Comparison of ENCODE assay signal across 8 mouse cellular contexts in genomic region chr14:23791261-23791691, GRCm38 (mm10).
DNase-seq lines count a peak whose midpoint lies in the region; ATAC-seq and TF ChIP-seq lines count a peak whose summit lies in the region.

No protein-coding gene starts in this region.

- no peak overlapping the region for H3K9ac ChIP-seq in neural tube, embryonic 15.5 days (replicated peaks)

- no peaks in the 10 kb centered on the region for H3K9me3 ChIP-seq in neural tube, embryonic 15.5 days (replicated peaks)

- peaks cover 28% of the 10 kb centered on the region for H3K4me1 ChIP-seq in neural tube, embryonic 15.5 days

- WGBS in neural tube, embryonic 15.5 days, result 52% methylated on average over 13 of the region's 13 CpGs

- no peak for ATAC-seq in neural tube, embryonic 15.5 days (ENCODE audit: low FRiP score)
- peak; percentile 53; the same call in 1 of the 2 replicates for ATAC-seq in cerebellum, adult (ENCODE audit: insufficient number of reproducible peaks, low FRiP score, low TSS enrichment)
- ATAC-seq in erythroid progenitor cell, adult 5-6 weeks (replicated peaks; ENCODE audit: low FRiP score, poor library complexity, severe bottlenecking), result no peak

- peak; percentile 89 for TF ChIP-seq CTCF in layer of hippocampus, adult 2 months (conservative IDR thresholded peaks at IDR 0.05)

- H3K27ac ChIP-seq in neural tube, embryonic 15.5 days (replicated peaks), result no peak overlapping the region
- peak overlapping the region; percentile 21 for H3K27ac ChIP-seq in layer of hippocampus, adult 2 months

- no peak overlapping the region for H3K4me3 ChIP-seq in neural tube, embryonic 15.5 days (replicated peaks)
- no peak overlapping the region for H3K4me3 ChIP-seq in layer of hippocampus, adult 2 months

- no peaks in the 10 kb centered on the region for H3K27me3 ChIP-seq in neural tube, embryonic 15.5 days (replicated peaks)

- DNase-seq in neural tube, embryonic 10.5 days (ENCODE audit: extremely low spot score, low spot score), result peak; percentile 75
- DNase-seq in frontal cortex, postnatal 25 days (ENCODE audit: low spot score in 2 of 2), result peak; percentile 64 to 69
- peak; percentile 79 to 88 for DNase-seq in layer of hippocampus, adult 2 months (ENCODE audit: low spot score in 2 of 2)
- peak; percentile 76 for DNase-seq in lung, postnatal 10 days
- DNase-seq in testis, postnatal 10 days (ENCODE audit: low spot score), result peak; percentile 80

- no peaks in the 10 kb centered on the region for H3K36me3 ChIP-seq in neural tube, embryonic 15.5 days

- H3K4me2 ChIP-seq in neural tube, embryonic 15.5 days, result no peak overlapping the region
